Mouse (Mus musculus) small intestine, adult 2 months (tissue): ENCODE results near the gene 1700001O22Rik.

Experiments used
- CTCF ChIP-seq: fragments of 200-500 bp; IDR thresholded peaks from 2 replicates; pipeline ENCODE4 v1.5.1; 2012; ENCODE audit warnings: low read depth, mild to moderate bottlenecking, control low read depth, inconsistent platforms, low read length, moderate library complexity, mixed read lengths; ENCODE audit not compliant: insufficient replicate concordance, insufficient read length; ENCODE audit errors: extremely low read depth
- POLR2A ChIP-seq: fragments of 200-500 bp; IDR thresholded peaks from 2 replicates; pipeline ENCODE4 v1.6.1; 2012; ENCODE audit warnings: low read depth, mild to moderate bottlenecking, control low read depth, inconsistent platforms, low read length, moderate library complexity

DNA sequence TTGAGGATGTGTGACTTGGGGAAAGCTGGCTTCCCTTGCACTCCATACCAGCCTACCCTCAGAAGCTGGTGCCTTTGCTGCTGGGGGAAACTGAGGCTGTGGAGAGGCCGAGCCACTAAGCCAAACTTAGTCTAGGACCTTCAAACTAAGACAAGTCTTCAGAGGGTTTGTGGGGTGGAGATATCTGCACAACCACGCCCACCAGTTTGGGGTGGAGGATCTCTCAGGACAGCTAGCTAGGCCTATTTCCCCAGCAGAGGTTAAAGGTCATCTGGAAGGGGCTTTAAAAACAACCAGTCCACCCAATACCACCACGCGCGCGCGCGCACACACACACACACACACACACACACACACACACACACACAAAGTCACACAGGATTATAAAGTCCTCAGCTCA, 42.8 kb upstream of the 1700001O22Rik start:
- TF ChIP-seq POLR2A (no peak), CTCF (no peak)
